Mouse (Mus musculus) CH12.LX (cell line): ENCODE results near the gene Gm10160. TPM values are rescaled to one million over a fixed set of nuclear protein-coding genes. Genes with fewer than 3 reads are reported as not detected.

Experiments
- DNase-seq: peaks from one replicate; pipeline ENCODE4 v3.0.0-alpha.2; 2013; ENCODE audit errors: extremely low read depth
- H3K27ac ChIP-seq: 2 replicates; pipeline ENCODE4 v1.5.1; 2012; ENCODE audit warnings: low read depth, mild to moderate bottlenecking, control low read depth, moderate library complexity; ENCODE audit not compliant: insufficient read depth
- H3K27me3 ChIP-seq: replicated peaks from 2 replicates; pipeline ENCODE3; 2012; ENCODE audit warnings: inconsistent platforms
- H3K36me3 ChIP-seq, 2 experiments: replicated peaks in 1 of 2; 2 replicates each; pipeline versions ENCODE3 to v1.6.1; 2012; ENCODE audit warnings: inconsistent platforms in 1 of 2, low read length in 1 of 2, mild to moderate bottlenecking in 1 of 2, mixed read lengths in 1 of 2, moderate library complexity in 1 of 2; ENCODE audit not compliant: control insufficient read depth in 1 of 2, insufficient read depth in 1 of 2
- H3K4me1 ChIP-seq, 2 experiments: 2 replicates each; pipeline ENCODE4 v1.6.1; 2012; ENCODE audit warnings: inconsistent platforms in 1 of 2, moderate library complexity in 1 of 2; ENCODE audit not compliant: insufficient read depth in 2 of 2, control insufficient read depth in 1 of 2
- H3K4me2 ChIP-seq: 2 replicates; pipeline ENCODE4 v1.6.1; 2012; ENCODE audit warnings: low read depth, mild to moderate bottlenecking, control low read depth; ENCODE audit not compliant: poor library complexity, insufficient read depth, severe bottlenecking
- H3K4me3 ChIP-seq, 3 experiments: fragments of 150-350 bp in 1 of 3; sonication (generic) in 1 of 3; replicated peaks in 1 of 3; 2 replicates each; pipeline versions ENCODE3 to v1.5.1; 2011 to 2012; ENCODE audit warnings: low read depth in 2 of 3, low read length in 2 of 3, mild to moderate bottlenecking in 2 of 3, moderate library complexity in 2 of 3, control low read depth in 1 of 3, improper control_type of control experiment in 1 of 3, inconsistent platforms in 1 of 3, mixed read lengths in 1 of 3; ENCODE audit not compliant: poor library complexity in 1 of 3
- H3K79me2 ChIP-seq: replicated peaks from 2 replicates; pipeline ENCODE4 v1.6.1; 2012; ENCODE audit warnings: mild to moderate bottlenecking, moderate library complexity; ENCODE audit not compliant: control insufficient read depth, poor library complexity, insufficient read depth, severe bottlenecking; ENCODE audit errors: extremely low read depth
- H3K9ac ChIP-seq: 2 replicates; pipeline ENCODE4 v1.6.1; 2012; ENCODE audit warnings: low read depth, mild to moderate bottlenecking, control low read depth, moderate library complexity; ENCODE audit not compliant: insufficient read depth
- H3K9me3 ChIP-seq: replicated peaks from 2 replicates; pipeline ENCODE3; 2012; ENCODE audit warnings: low read length, inconsistent platforms, mixed read lengths
- BHLHE40 ChIP-seq: IDR thresholded peaks from 2 replicates; pipeline ENCODE4 v1.6.1; 2011; ENCODE audit warnings: mild to moderate bottlenecking, low read depth, low read length, improper control_type of control experiment
- ELF1 ChIP-seq: IDR thresholded peaks from 2 replicates; pipeline ENCODE4 v1.6.1; 2014; ENCODE audit warnings: low read depth, mild to moderate bottlenecking, inconsistent platforms, low read length, improper control_type of control experiment
- EP300 ChIP-seq: IDR thresholded peaks from 2 replicates; pipeline ENCODE4 v1.6.1; 2011; ENCODE audit warnings: low read length, improper control_type of control experiment
- ETS1 ChIP-seq: conservative IDR thresholded peaks from 2 replicates; pipeline ENCODE4 v1.6.1; 2012; ENCODE audit warnings: low read depth, mild to moderate bottlenecking, inconsistent platforms, low read length, improper control_type of control experiment, moderate library complexity
- HCFC1 ChIP-seq: IDR thresholded peaks from 2 replicates; pipeline ENCODE4 v1.6.1; 2012; ENCODE audit warnings: low read depth, mild to moderate bottlenecking, inconsistent platforms, low read length, improper control_type of control experiment
- JUN ChIP-seq: IDR thresholded peaks from 2 replicates; pipeline ENCODE4 v1.6.1; 2011; ENCODE audit warnings: low read depth, mild to moderate bottlenecking, low read length, improper control_type of control experiment, moderate library complexity; ENCODE audit not compliant: insufficient read depth
- MAFK ChIP-seq: IDR thresholded peaks from 2 replicates; pipeline ENCODE4 v1.6.1; 2011; ENCODE audit warnings: low read length, improper control_type of control experiment; ENCODE audit not compliant: insufficient replicate concordance
- MAZ ChIP-seq: IDR thresholded peaks from 2 replicates; pipeline ENCODE4 v1.6.1; 2012; ENCODE audit warnings: low read depth, mild to moderate bottlenecking, inconsistent platforms, low read length, improper control_type of control experiment, moderate library complexity
- MEF2A ChIP-seq: IDR thresholded peaks from 2 replicates; pipeline ENCODE4 v1.6.1; 2014; ENCODE audit warnings: low read depth, mild to moderate bottlenecking, inconsistent platforms, low read length, improper control_type of control experiment, borderline replicate concordance
- MXI1 ChIP-seq: IDR thresholded peaks from 2 replicates; pipeline ENCODE4 v1.6.1; 2011; ENCODE audit warnings: mild to moderate bottlenecking, low read depth, low read length, improper control_type of control experiment
- MYC ChIP-seq: IDR thresholded peaks from 2 replicates; pipeline ENCODE4 v1.6.1; 2011; ENCODE audit warnings: low read depth, mild to moderate bottlenecking, improper control_type of control experiment, low read length
- NRF1 ChIP-seq: IDR thresholded peaks from 2 replicates; pipeline ENCODE4 v1.6.1; 2014; ENCODE audit warnings: low read depth, mild to moderate bottlenecking, inconsistent platforms, low read length, improper control_type of control experiment, moderate library complexity
- PAX5 ChIP-seq: IDR thresholded peaks from 2 replicates; pipeline ENCODE4 v1.6.1; 2012; ENCODE audit warnings: low read length, inconsistent platforms, mixed read lengths
- POLR2AphosphoS2 ChIP-seq: IDR thresholded peaks from 2 replicates; pipeline ENCODE4 v1.6.1; 2011; ENCODE audit warnings: low read depth, low read length, improper control_type of control experiment
- RAD21 ChIP-seq: IDR thresholded peaks from 2 replicates; pipeline ENCODE4 v1.6.1; 2011; ENCODE audit warnings: low read depth, mild to moderate bottlenecking, low read length, improper control_type of control experiment, moderate library complexity
- RCOR1 ChIP-seq: conservative IDR thresholded peaks from 2 replicates; pipeline ENCODE4 v1.6.1; 2012; ENCODE audit warnings: low read depth, mild to moderate bottlenecking, inconsistent platforms, low read length, improper control_type of control experiment
- SIN3A ChIP-seq: IDR thresholded peaks from 2 replicates; pipeline ENCODE4 v1.6.1; 2012; ENCODE audit warnings: low read length, improper control_type of control experiment, inconsistent platforms
- SMC3 ChIP-seq: IDR thresholded peaks from 2 replicates; pipeline ENCODE4 v1.6.1; 2011; ENCODE audit warnings: low read depth, low read length, improper control_type of control experiment
- USF2 ChIP-seq: conservative IDR thresholded peaks from 2 replicates; pipeline ENCODE4 v1.6.1; 2011; ENCODE audit warnings: low read depth, low read length, improper control_type of control experiment
- ZC3H11A ChIP-seq: IDR thresholded peaks from 2 replicates; pipeline ENCODE4 v1.6.1; 2012; ENCODE audit warnings: low read depth, mild to moderate bottlenecking, inconsistent platforms, low read length, improper control_type of control experiment
- ZKSCAN1 ChIP-seq: IDR thresholded peaks from 2 replicates; pipeline ENCODE4 v1.6.1; 2012; ENCODE audit warnings: low read depth, inconsistent platforms, low read length, improper control_type of control experiment, borderline replicate concordance
- ZMIZ1 ChIP-seq: IDR thresholded peaks from 2 replicates; pipeline ENCODE4 v1.6.1; 2012; ENCODE audit warnings: low read depth, mild to moderate bottlenecking, inconsistent platforms, low read length, improper control_type of control experiment
- ZNF384 ChIP-seq: IDR thresholded peaks from 2 replicates; pipeline ENCODE4 v1.6.1; 2012; ENCODE audit warnings: low read depth, low read length, improper control_type of control experiment, inconsistent platforms
- dilution Hi-C: fragments of 300-500 bp; cut with MboI; formaldehyde crosslinking; loops from 2 replicates; pipeline ENCODE4 v1.14.3; 2020; ENCODE audit warnings: low sequenced_read_pairs; ENCODE audit not compliant: extremely low pct_unique_long_range_greater_than_20kb, extremely low pct_ligation_motif_present
- in situ Hi-C: fragments of 300-500 bp; cut with MboI; formaldehyde crosslinking; loops from 3 replicates; pipeline ENCODE4 v1.14.3; 2019; ENCODE audit warnings: low sequenced_read_pairs, low pct_ligation_motif_present, low pct_unique_long_range_greater_than_20kb, mixed read lengths
- polyA plus RNA-seq: library from polyadenylated mRNA; unstranded; fragments of >175 nt; gene quantifications from 2 replicates; pipeline ENCODE4 v1.2.1, GENCODE M21; 2012; ENCODE audit warnings: low read depth; ENCODE audit not compliant: insufficient read length
- total RNA-seq, 2 experiments: library from RNA; depleted of rRNA; stranded (reverse); fragments of 300-350 nt in 1 of 2; fragments of >200 nt in 1 of 2; gene quantifications; 2 replicates each; pipeline ENCODE4 v1.2.3; 2012 to 2014

The Gm10160 gene
- total and polyA plus RNA-seq, 3 experiments, result not detected

DNA sequence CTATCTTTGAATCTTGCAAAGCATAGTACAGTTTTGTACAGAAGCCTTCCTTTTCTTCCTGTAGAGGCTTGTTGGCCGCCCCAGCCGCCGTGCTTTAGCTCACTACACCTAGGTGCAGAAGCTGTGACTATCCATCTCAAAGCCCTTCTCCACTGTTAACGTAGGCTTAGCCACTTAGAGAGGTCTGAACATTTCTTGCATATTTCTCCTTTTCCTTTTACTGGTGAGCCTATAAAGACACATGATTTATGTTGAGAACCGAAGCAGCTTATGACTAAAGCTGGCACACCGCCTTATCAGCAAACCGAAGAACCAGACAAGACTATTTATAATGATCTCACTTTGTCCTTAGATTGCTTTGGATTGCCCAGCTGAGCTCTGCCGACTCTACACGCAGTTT, 19.8 kb upstream of the Gm10160 start:
- no peak overlapping the region for H3K4me3 ChIP-seq
- dilution Hi-C loops, result no loop called here
- no peak overlapping the region for H3K4me2 ChIP-seq
- H3K4me1 ChIP-seq, result no peaks in the 10 kb centered on the region
- in situ Hi-C loops, result no loop called here
- no peak overlapping the region for H3K27ac ChIP-seq
- H3K79me2 ChIP-seq, result no peaks in the 10 kb centered on the region
- H3K36me3 ChIP-seq, result no peaks in the 10 kb centered on the region
- no peaks in the 10 kb centered on the region for H3K27me3 ChIP-seq
- TF ChIP-seq MAZ (no peak), POLR2AphosphoS2 (no peak), MYC (no peak), ZMIZ1 (no peak), EP300 (no peak), ETS1 (no peak), HCFC1 (no peak), MAFK (no peak), ZC3H11A (no peak), ZKSCAN1 (no peak), ELF1 (no peak), RCOR1 (no peak), PAX5 (no peak), RAD21 (no peak), NRF1 (no peak), SIN3A (no peak), USF2 (no peak), JUN (no peak), ZNF384 (no peak), MXI1 (no peak)
- DNase-seq, result no peak
- H3K9me3 ChIP-seq, result no peaks in the 10 kb centered on the region
- no peak overlapping the region for H3K9ac ChIP-seq

DNA sequence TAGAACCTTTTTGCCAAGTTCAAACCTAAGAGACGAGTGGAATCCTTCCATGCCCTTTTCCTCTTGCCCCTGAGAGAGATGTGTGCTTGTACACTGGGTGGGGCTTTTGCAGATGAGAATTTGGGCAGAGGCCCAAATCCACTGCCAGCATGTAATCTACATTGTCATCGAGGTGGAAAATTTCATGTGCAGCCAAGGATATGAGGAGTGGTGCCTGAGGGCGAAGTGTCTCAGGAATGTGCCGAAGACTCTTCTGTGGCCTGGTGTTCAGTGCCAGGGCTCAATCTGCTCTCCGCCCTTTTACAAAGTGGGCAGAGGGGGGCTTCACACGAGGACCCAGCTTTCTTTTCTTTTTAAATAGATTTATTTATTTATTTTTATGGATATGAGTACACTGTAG, 19.0 kb upstream of the Gm10160 start:
- dilution Hi-C loops, result no loop called here
- H3K9me3 ChIP-seq, result no peaks in the 10 kb centered on the region
- no peak overlapping the region for H3K9ac ChIP-seq
- DNase-seq, result no peak
- H3K79me2 ChIP-seq, result no peaks in the 10 kb centered on the region
- no peak overlapping the region for H3K4me2 ChIP-seq
- H3K4me3 ChIP-seq, result no peak overlapping the region
- peaks cover 0 to 3% of the 10 kb centered on the region in 2 experiments; a peak in 2 of 4 replicates for H3K4me1 ChIP-seq
- no peaks in the 10 kb centered on the region for H3K27me3 ChIP-seq
- no peak overlapping the region for H3K27ac ChIP-seq
- H3K36me3 ChIP-seq, result no peaks in the 10 kb centered on the region
- no peak for TF ChIP-seq BHLHE40
- TF ChIP-seq MEF2A, result no peak
- TF ChIP-seq SMC3, result no peak
- TF ChIP-seq, all 38 proteins: peak for 0
- in situ Hi-C loops, result no loop called here
